Mouse (Mus musculus) granulocyte monocyte progenitor cell, adult 5-6 weeks (primary cell): Measurements from ENCODE around the gene Vmn1r71. TPM values are rescaled to one million over a fixed set of nuclear protein-coding genes. Genes with fewer than 3 reads are reported as not detected.
"Not testable (repeated sequence)": the region's sequence is repeated elsewhere in the genome, so short reads cannot be mapped to it uniquely, and the experiment has no call there.

Experiments used
- ATAC-seq: replicated peaks from 2 replicates; pipeline ENCODE4 v1.8.0; 2016; ENCODE audit warnings: mild to moderate bottlenecking, moderate TSS enrichment, inconsistent platforms; ENCODE audit not compliant: poor library complexity, severe bottlenecking
- total RNA-seq, 2 experiments: library from RNA; stranded (forward) in 1 of 2; stranded (reverse) in 1 of 2; fragments of 200-712, 200-1000 nt in 1 of 2; fragments of >200 nt in 1 of 2; fragmentation: Nextera tagmentation in 1 of 2; gene quantifications; 2 replicates each; pipeline ENCODE4 v1.2.3; 2014 to 2017

The Vmn1r71 gene
- total RNA-seq (2014; fragmentation: Nextera tagmentation) (not detected in 2 replicates), total RNA-seq (2017) (not detected in 2 replicates)

DNA sequence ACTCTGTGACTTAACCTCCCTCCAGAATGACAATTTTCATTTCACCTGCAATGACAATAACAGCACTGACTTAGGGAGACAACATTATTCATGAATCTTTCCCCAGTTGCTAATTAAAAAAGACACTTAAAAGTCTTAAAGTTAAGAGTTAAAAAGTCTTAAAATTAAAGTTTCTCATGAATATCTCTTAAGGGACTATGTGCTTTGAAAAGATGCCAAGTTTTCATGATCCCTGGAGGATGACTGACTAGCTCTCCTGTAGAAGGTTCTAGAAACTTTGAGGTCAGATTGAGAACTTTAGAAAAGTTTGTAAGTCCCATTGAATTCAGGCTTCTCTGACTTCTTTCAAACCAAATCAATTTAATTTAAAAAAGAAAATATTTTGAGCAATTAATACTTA, at the start of gene Vmn1r71:
TSS of gene Vmn1r71 (minus strand) at position 101 of the 400 bp plus-strand sequence.
- ATAC-seq: no peak

DNA sequence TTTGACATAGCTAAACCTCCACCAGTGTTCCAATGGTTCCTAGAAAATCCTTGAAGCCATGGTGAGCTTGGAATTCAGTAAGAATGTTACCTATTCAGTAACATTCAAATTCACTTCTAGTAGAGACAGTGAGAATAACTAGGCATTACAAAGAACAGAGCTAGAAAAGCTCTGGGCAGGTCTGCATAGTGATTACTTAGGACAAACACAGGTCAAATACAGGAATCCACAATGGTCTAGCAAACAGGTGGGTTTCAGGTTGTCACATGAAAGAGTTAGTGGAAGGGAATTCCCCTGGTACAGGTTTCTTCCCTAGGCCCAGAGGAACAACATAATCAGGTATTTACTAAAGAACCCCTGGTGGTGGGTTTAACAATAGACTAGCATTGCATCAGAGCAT, 3.4 kb upstream of the Vmn1r71 start:
- ATAC-seq: not testable (repeated sequence)

Other genes starting within 250 kb of the Vmn1r71 start
- gene Vmn1r68, start 195.9 kb downstream of the Vmn1r71 start, total RNA-seq (2014; fragmentation: Nextera tagmentation): not detected in 2 replicates
- gene Vmn1r68, start 195.9 kb downstream of the Vmn1r71 start, total RNA-seq (2017): not detected in 2 replicates
- not detected in 2 replicates for gene Vmn1r69, start 140.7 kb downstream of the Vmn1r71 start, total RNA-seq (2014; fragmentation: Nextera tagmentation)
- gene Vmn1r69, start 140.7 kb downstream of the Vmn1r71 start, total RNA-seq (2017): not detected in 2 replicates
- not detected in 2 replicates for gene Vmn1r70, start 122.8 kb downstream of the Vmn1r71 start, total RNA-seq (2014; fragmentation: Nextera tagmentation)
- not detected in 2 replicates for gene Vmn1r70, start 122.8 kb downstream of the Vmn1r71 start, total RNA-seq (2017)
- gene Nlrp4b, start 66.6 kb downstream of the Vmn1r71 start, total RNA-seq (2014; fragmentation: Nextera tagmentation): not detected in 2 replicates
- not detected in 2 replicates for gene Nlrp4b, start 66.6 kb downstream of the Vmn1r71 start, total RNA-seq (2017)
- gene Zscan4b, start 150.7 kb upstream of the Vmn1r71 start, total RNA-seq (2014; fragmentation: Nextera tagmentation): not detected in 2 replicates
- gene Zscan4b, start 150.7 kb upstream of the Vmn1r71 start, total RNA-seq (2017): not detected in 2 replicates